Mouse (Mus musculus): ENCODE data around the gene Gpatch3. TPM values are rescaled to one million over a fixed set of nuclear protein-coding genes. Genes with fewer than 3 reads are reported as not detected.

Gpatch3 gene
- polyA plus RNA-seq, 1 experiment from 2014 or later = 6.6 TPM

- Histone ChIP-seq H3K9me3 (replicated peaks; ENCODE audit: control insufficient read depth, low read length) (no peaks in the 10 kb centered on the region), H3K36me3 (ENCODE audit: control insufficient read depth, insufficient read depth, low read length) (peaks cover 7% of the 10 kb centered on the region; the same call in 1 of the 2 replicates), H3K9ac (ENCODE audit: low read length) (peak overlapping the region; percentile 35; the same call in 1 of the 2 replicates), H3K4me3 (ENCODE audit: low read depth, low read length) (peak overlapping the region; percentile 37), H3K4me1 (ENCODE audit: control insufficient read depth, insufficient read depth, low read length) (no peaks in the 10 kb centered on the region), H3K27me3 (replicated peaks; ENCODE audit: control insufficient read depth, insufficient read depth, low read length) (peaks cover 43% of the 10 kb centered on the region), H3K27ac (ENCODE audit: low read depth, low read length) (no peak overlapping the region), H3K4me2 (ENCODE audit: low read length) (peak overlapping the region; percentile 76)
- ATAC-seq = peak; percentile 92
- DNase-seq (ENCODE audit: low spot score) = peak; percentile 77
- 2% methylated on average over 37 of the region's 50 CpGs for WGBS
Measured at GRCm38 (mm10) chr4:133599571-133600073, 25.1 kb downstream of the Gpatch3 start.

- Histone ChIP-seq H3K4me3 (ENCODE audit: low read depth, low read length) (peak overlapping the region; percentile 37; the same call in 1 of the 2 replicates), H3K9ac (ENCODE audit: low read length) (no peak overlapping the region), H3K4me2 (ENCODE audit: low read length) (peak overlapping the region; percentile 76), H3K36me3 (ENCODE audit: control insufficient read depth, insufficient read depth, low read length) (peaks cover 7% of the 10 kb centered on the region; the same call in 1 of the 2 replicates), H3K27me3 (replicated peaks; ENCODE audit: control insufficient read depth, insufficient read depth, low read length) (peaks cover 43% of the 10 kb centered on the region), H3K9me3 (replicated peaks; ENCODE audit: control insufficient read depth, low read length) (no peaks in the 10 kb centered on the region), H3K4me1 (ENCODE audit: control insufficient read depth, insufficient read depth, low read length) (no peaks in the 10 kb centered on the region), H3K27ac (ENCODE audit: low read depth, low read length) (no peak overlapping the region)
- WGBS = 14% methylated on average over 9 of the region's 9 CpGs
- DNase-seq (ENCODE audit: low spot score) (no peak), ATAC-seq (no peak)
Measured at GRCm38 (mm10) chr4:133600306-133600705, 25.8 kb downstream of the Gpatch3 start.

GRCm38 (mm10) chr4:133601721-133602218, 27.2 kb downstream of the Gpatch3 start, which contains the start of gene Sfn:
TSS of gene Sfn (minus strand) at chr4:133602168.
- H3K4me2 ChIP-seq (ENCODE audit: low read length) = no peak within 1 kb of the TSS
- DNase-seq (ENCODE audit: low spot score) (no peak), ATAC-seq (no peak)
- H3K27ac ChIP-seq (ENCODE audit: low read depth, low read length) = no peak within 1 kb of the TSS
- peaks cover 15% of the 10 kb centered on the region for H3K36me3 ChIP-seq (ENCODE audit: control insufficient read depth, insufficient read depth, low read length)
- no peaks in the 10 kb centered on the region for H3K9me3 ChIP-seq (replicated peaks; ENCODE audit: control insufficient read depth, low read length)
- H3K4me3 ChIP-seq (ENCODE audit: low read depth, low read length) = no peak within 1 kb of the TSS
- no peaks in the 10 kb centered on the region for H3K4me1 ChIP-seq (ENCODE audit: control insufficient read depth, insufficient read depth, low read length)
- WGBS = 2% methylated on average over 16 of the region's 16 CpGs
- no peak within 1 kb of the TSS for H3K9ac ChIP-seq (ENCODE audit: low read length)
- peaks cover 43% of the 10 kb centered on the region for H3K27me3 ChIP-seq (replicated peaks; ENCODE audit: control insufficient read depth, insufficient read depth, low read length)

- H3K4me2 ChIP-seq (ENCODE audit: low read length) = no peak overlapping the region
- no peak overlapping the region for H3K4me3 ChIP-seq (ENCODE audit: low read depth, low read length)
- 91% methylated on average over 5 of the region's 5 CpGs for WGBS
- no peaks in the 10 kb centered on the region for H3K4me1 ChIP-seq (ENCODE audit: control insufficient read depth, insufficient read depth, low read length)
- H3K9me3 ChIP-seq (replicated peaks; ENCODE audit: control insufficient read depth, low read length) = no peaks in the 10 kb centered on the region
- no peak overlapping the region for H3K27ac ChIP-seq (ENCODE audit: low read depth, low read length)
- H3K27me3 ChIP-seq (replicated peaks; ENCODE audit: control insufficient read depth, insufficient read depth, low read length) = peaks cover 40% of the 10 kb centered on the region
- ATAC-seq (no peak), DNase-seq (ENCODE audit: low spot score) (no peak)
- no peak overlapping the region for H3K9ac ChIP-seq (ENCODE audit: low read length)
- peaks cover 27% of the 10 kb centered on the region for H3K36me3 ChIP-seq (ENCODE audit: control insufficient read depth, insufficient read depth, low read length)
Measured at GRCm38 (mm10) chr4:133603056-133603455, 28.5 kb downstream of the Gpatch3 start.

- Histone ChIP-seq H3K4me1 (ENCODE audit: control insufficient read depth, insufficient read depth, low read length) (no peaks in the 10 kb centered on the region), H3K27ac (ENCODE audit: low read depth, low read length) (no peak overlapping the region), H3K4me2 (ENCODE audit: low read length) (no peak overlapping the region), H3K36me3 (ENCODE audit: control insufficient read depth, insufficient read depth, low read length) (peaks cover 32% of the 10 kb centered on the region), H3K27me3 (replicated peaks; ENCODE audit: control insufficient read depth, insufficient read depth, low read length) (peaks cover 29% of the 10 kb centered on the region), H3K4me3 (ENCODE audit: low read depth, low read length) (no peak overlapping the region), H3K9me3 (replicated peaks; ENCODE audit: control insufficient read depth, low read length) (no peaks in the 10 kb centered on the region), H3K9ac (ENCODE audit: low read length) (no peak overlapping the region)
- ATAC-seq (no peak), DNase-seq (ENCODE audit: low spot score) (no peak)
- 85% methylated on average over 7 of the region's 7 CpGs for WGBS
Measured at GRCm38 (mm10) chr4:133604175-133604574, 29.6 kb downstream of the Gpatch3 start.

GRCm38 (mm10) chr4:133604856-133605255, 30.3 kb downstream of the Gpatch3 start:
- Histone ChIP-seq H3K4me2 (ENCODE audit: low read length) (no peak overlapping the region), H3K4me1 (ENCODE audit: control insufficient read depth, insufficient read depth, low read length) (no peaks in the 10 kb centered on the region), H3K9ac (ENCODE audit: low read length) (no peak overlapping the region), H3K4me3 (ENCODE audit: low read depth, low read length) (no peak overlapping the region), H3K9me3 (replicated peaks; ENCODE audit: control insufficient read depth, low read length) (no peaks in the 10 kb centered on the region), H3K36me3 (ENCODE audit: control insufficient read depth, insufficient read depth, low read length) (peaks cover 32% of the 10 kb centered on the region), H3K27me3 (replicated peaks; ENCODE audit: control insufficient read depth, insufficient read depth, low read length) (peaks cover 22% of the 10 kb centered on the region), H3K27ac (ENCODE audit: low read depth, low read length) (no peak overlapping the region)
- ATAC-seq = no peak
- WGBS = 66% methylated on average over 6 of the region's 6 CpGs
- no peak for DNase-seq (ENCODE audit: low spot score)

GRCm38 (mm10) chr4:133605330-133605729, 30.8 kb downstream of the Gpatch3 start:
- Histone ChIP-seq H3K4me3 (ENCODE audit: low read depth, low read length) (no peak overlapping the region), H3K36me3 (ENCODE audit: control insufficient read depth, insufficient read depth, low read length) (peaks cover 32% of the 10 kb centered on the region), H3K4me1 (ENCODE audit: control insufficient read depth, insufficient read depth, low read length) (no peaks in the 10 kb centered on the region), H3K9ac (ENCODE audit: low read length) (no peak overlapping the region), H3K27ac (ENCODE audit: low read depth, low read length) (no peak overlapping the region), H3K4me2 (ENCODE audit: low read length) (no peak overlapping the region), H3K9me3 (replicated peaks; ENCODE audit: control insufficient read depth, low read length) (no peaks in the 10 kb centered on the region), H3K27me3 (replicated peaks; ENCODE audit: control insufficient read depth, insufficient read depth, low read length) (peaks cover 17% of the 10 kb centered on the region)
- ATAC-seq (no peak), DNase-seq (ENCODE audit: low spot score) (no peak)
- WGBS = 68% methylated on average over 9 of the region's 9 CpGs

- Histone ChIP-seq H3K27me3 (replicated peaks; ENCODE audit: control insufficient read depth, insufficient read depth, low read length) (peaks cover 6% of the 10 kb centered on the region), H3K9me3 (replicated peaks; ENCODE audit: control insufficient read depth, low read length) (0 out of 2 replicates have a peak, but pooled peaks cover 3% of the 10 kb centered on the region), H3K27ac (ENCODE audit: low read depth, low read length) (no peak overlapping the region), H3K4me3 (ENCODE audit: low read depth, low read length) (no peak overlapping the region), H3K9ac (ENCODE audit: low read length) (no peak overlapping the region), H3K36me3 (ENCODE audit: control insufficient read depth, insufficient read depth, low read length) (peaks cover 38% of the 10 kb centered on the region), H3K4me2 (ENCODE audit: low read length) (no peak overlapping the region), H3K4me1 (ENCODE audit: control insufficient read depth, insufficient read depth, low read length) (no peaks in the 10 kb centered on the region)
- no peak for DNase-seq (ENCODE audit: low spot score)
- no peak for ATAC-seq
- WGBS = 81% methylated on average over 10 of the region's 10 CpGs
Measured at GRCm38 (mm10) chr4:133607284-133607683, 32.7 kb downstream of the Gpatch3 start.

- H3K27me3 ChIP-seq (replicated peaks; ENCODE audit: control insufficient read depth, insufficient read depth, low read length) = no peaks in the 10 kb centered on the region
- 0 out of 2 replicates have a peak, but pooled peaks cover 3% of the 10 kb centered on the region for H3K9me3 ChIP-seq (replicated peaks; ENCODE audit: control insufficient read depth, low read length)
- no peak overlapping the region for H3K9ac ChIP-seq (ENCODE audit: low read length)
- ATAC-seq (no peak), DNase-seq (ENCODE audit: low spot score) (peak; percentile 75)
- H3K36me3 ChIP-seq (ENCODE audit: control insufficient read depth, insufficient read depth, low read length) = peaks cover 47% of the 10 kb centered on the region
- no peak overlapping the region for H3K4me3 ChIP-seq (ENCODE audit: low read depth, low read length)
- H3K4me2 ChIP-seq (ENCODE audit: low read length) = no peak overlapping the region
- H3K27ac ChIP-seq (ENCODE audit: low read depth, low read length) = no peak overlapping the region
- WGBS = 24% methylated on average over 6 of the region's 6 CpGs
- H3K4me1 ChIP-seq (ENCODE audit: control insufficient read depth, insufficient read depth, low read length) = no peaks in the 10 kb centered on the region
Measured at GRCm38 (mm10) chr4:133609719-133610118, 35.2 kb downstream of the Gpatch3 start.
